Mouse (Mus musculus) lung, embryonic 14.5 days (tissue): ENCODE results near the gene Cdiptos. TPM values are rescaled to one million over a fixed set of nuclear protein-coding genes. Genes with fewer than 3 reads are reported as not detected.

Source experiments
- ATAC-seq: fragments of 200-750 bp; cut with Nextera tagmentation; 2 replicates; pipeline ENCODE4 v1.8.0; 2017; ENCODE audit warnings: mild to moderate bottlenecking, moderate TSS enrichment, moderate library complexity; ENCODE audit not compliant: insufficient read depth
- DNase-seq: peaks from one replicate; pipeline ENCODE4 v3.0.0-alpha.2; 2015
- H3K27ac ChIP-seq: fragments of 300-500 bp; sonication (generic); 2 replicates; pipeline ENCODE4 v1.5.1; 2014; ENCODE audit warnings: low read depth, mild to moderate bottlenecking, moderate library complexity
- H3K27me3 ChIP-seq: fragments of 300-500 bp; sonication (generic); 2 replicates; pipeline ENCODE4 v1.6.1; 2014; ENCODE audit warnings: low read length, control low read depth; ENCODE audit not compliant: insufficient read depth
- H3K36me3 ChIP-seq: fragments of 300-500 bp; sonication (generic); 2 replicates; pipeline ENCODE4 v1.6.1; 2014; ENCODE audit warnings: control low read depth; ENCODE audit not compliant: insufficient read depth
- H3K4me1 ChIP-seq: fragments of 300-500 bp; sonication (generic); 2 replicates; pipeline ENCODE4 v1.6.1; 2014; ENCODE audit warnings: antibody characterized with exemption, control low read depth; ENCODE audit not compliant: insufficient read depth
- H3K4me2 ChIP-seq: fragments of 300-500 bp; sonication (generic); 2 replicates; pipeline ENCODE4 v1.6.1; 2014; ENCODE audit warnings: mild to moderate bottlenecking
- H3K4me3 ChIP-seq: fragments of 300-500 bp; sonication (generic); 2 replicates; pipeline ENCODE4 v1.5.1; 2014; ENCODE audit warnings: low read depth, low read length
- H3K9ac ChIP-seq: fragments of 300-500 bp; sonication (generic); 2 replicates; pipeline ENCODE4 v1.6.1; 2014
- H3K9me3 ChIP-seq: fragments of 300-500 bp; sonication (generic); 2 replicates; pipeline ENCODE4 v1.6.1; 2016; ENCODE audit warnings: low read depth, low read length, control low read depth
- CTCF ChIP-seq: IDR thresholded peaks from 2 replicates; pipeline ENCODE4 v1.5.1; 2016; ENCODE audit warnings: antibody characterized with exemption, low read depth
- WGBS: fragments of 180-500 bp; shearing (Covaris S2); extraction: QIAGEN DNeasy Blood & Tissue Kit; methylation state at CpG from one replicate; pipeline ENCODE4 v1.1.7; 2014; 5-methylcytosine and 5-hydroxymethylcytosine counted together
- polyA plus RNA-seq: library from polyadenylated mRNA; unstranded; fragments of >200 nt; fragmentation: Nextera tagmentation; extraction: Ambion mirVana; gene quantifications from 2 replicates; pipeline ENCODE4 v1.2.1, GENCODE M21; 2014

Gene Cdiptos
- polyA plus RNA-seq, 1 experiment from 2014 or later: 1.5 TPM

DNA sequence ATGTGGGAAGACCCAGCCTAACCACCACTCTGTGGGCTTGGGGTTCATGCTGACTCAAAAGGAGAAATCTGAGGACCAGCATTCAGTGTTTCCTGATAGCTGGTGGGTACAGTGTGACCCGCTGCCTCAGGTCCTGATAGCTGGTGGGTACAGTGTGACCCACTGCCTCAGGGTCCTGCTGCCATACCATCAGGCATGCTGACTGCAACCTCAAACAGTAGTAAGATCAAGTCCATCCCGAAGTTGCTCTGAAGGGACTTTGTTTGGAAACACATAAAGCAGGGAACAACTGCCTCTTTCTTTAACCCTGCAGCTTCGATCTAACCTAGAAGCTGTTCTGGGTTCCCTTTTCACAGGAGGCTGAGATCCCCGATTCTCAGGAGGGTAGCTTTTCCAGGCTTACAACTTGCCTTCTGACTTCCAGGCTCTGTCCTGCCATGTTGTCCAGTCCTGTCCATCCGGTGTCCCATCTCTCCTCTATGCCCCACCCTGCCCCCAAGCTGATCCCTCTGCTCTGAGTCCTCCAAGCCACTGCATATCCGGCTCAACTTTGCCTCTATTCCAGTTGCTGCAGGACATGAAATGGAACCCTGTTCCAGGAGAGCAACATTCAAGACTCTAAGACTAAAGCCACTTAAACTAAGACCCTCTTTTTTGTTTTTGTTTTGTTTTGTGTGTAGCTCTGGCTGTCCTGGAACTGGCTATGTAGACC is 31.6 kb upstream of the Cdiptos start:
- no peak for TF ChIP-seq CTCF
- ATAC-seq: no peak
- Histone ChIP-seq H3K27ac (no peak overlapping the region), H3K27me3 (no peaks in the 10 kb centered on the region), H3K9ac (no peak overlapping the region), H3K4me1 (no peaks in the 10 kb centered on the region), H3K4me3 (no peak overlapping the region), H3K9me3 (no peaks in the 10 kb centered on the region), H3K36me3 (peaks cover 7% of the 10 kb centered on the region; the same call in 1 of the 2 replicates), H3K4me2 (no peak overlapping the region)
- WGBS: 75% methylated on average over 6 of the region's 6 CpGs
- no peak for DNase-seq

DNA sequence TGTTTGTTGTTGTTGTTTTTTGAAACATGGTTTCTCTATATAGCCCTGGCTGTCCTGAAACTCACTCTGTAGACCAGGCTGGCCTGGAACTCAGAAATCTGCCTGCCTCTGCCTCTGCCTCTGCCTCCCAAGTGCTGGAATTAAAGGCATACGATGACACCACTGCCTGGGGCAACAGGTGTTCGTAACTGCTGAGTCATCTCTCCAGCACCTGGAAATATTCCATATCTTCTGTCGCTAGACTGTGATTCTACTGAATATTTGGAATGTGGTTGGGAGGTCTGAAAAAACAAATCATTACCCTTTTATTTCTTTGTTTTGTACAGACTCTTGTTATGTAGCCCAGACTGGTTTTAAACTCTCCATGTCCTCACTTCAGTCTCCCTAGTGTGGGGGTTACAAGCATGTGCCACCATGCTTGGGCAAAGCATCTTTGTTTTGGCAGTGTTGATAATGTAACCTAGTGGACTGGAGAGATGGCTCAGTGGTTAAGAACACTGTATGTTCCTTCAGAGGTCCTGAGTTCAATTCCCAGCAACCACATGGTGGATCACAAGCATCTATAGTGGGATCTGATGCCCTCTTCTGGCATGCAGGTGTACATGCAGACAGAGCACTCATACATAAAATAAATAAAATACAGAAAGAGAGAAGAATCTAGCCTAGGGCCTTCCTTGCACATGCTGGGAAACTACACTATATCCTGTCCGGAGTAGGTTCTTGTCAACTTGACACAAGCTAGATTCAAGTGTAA is 28.4 kb upstream of the Cdiptos start:
- TF ChIP-seq CTCF: peak; percentile 26
- 76% methylated on average over 4 of the region's 4 CpGs for WGBS
- DNase-seq (no peak), ATAC-seq (no peak)
- H3K27me3 ChIP-seq: no peaks in the 10 kb centered on the region
- no peaks in the 10 kb centered on the region for H3K36me3 ChIP-seq
- no peaks in the 10 kb centered on the region for H3K9me3 ChIP-seq
- no peak overlapping the region for H3K9ac ChIP-seq
- no peak overlapping the region for H3K4me2 ChIP-seq
- H3K4me3 ChIP-seq: no peak overlapping the region
- no peak overlapping the region for H3K27ac ChIP-seq
- no peaks in the 10 kb centered on the region for H3K4me1 ChIP-seq

DNA sequence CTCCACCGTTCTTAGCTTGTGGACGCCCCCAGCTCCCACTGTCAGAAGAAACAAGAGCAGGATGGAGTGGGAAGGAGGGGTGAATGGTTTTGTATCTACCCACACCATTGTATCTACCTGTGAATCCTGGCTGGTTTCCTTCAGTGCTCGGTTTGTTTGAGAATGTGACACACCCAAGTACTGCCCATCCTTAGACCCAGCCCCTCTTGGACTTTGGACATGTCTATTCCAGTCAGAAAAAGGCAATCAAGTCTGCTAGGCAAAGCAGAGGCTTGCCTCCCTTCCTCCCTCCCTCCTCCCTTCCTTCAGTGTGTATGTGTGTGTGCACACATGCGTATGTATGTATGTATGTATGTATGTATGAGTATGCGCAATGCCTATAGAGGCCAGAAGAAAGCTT is 27.7 kb upstream of the Cdiptos start:
- H3K4me1 ChIP-seq: no peaks in the 10 kb centered on the region
- H3K27ac ChIP-seq: no peak overlapping the region
- no peak for DNase-seq
- TF ChIP-seq CTCF: no peak
- no peak overlapping the region for H3K4me3 ChIP-seq
- no peak for ATAC-seq
- H3K4me2 ChIP-seq: no peak overlapping the region
- no peaks in the 10 kb centered on the region for H3K9me3 ChIP-seq
- WGBS: 78% methylated on average over 5 of the region's 5 CpGs
- H3K36me3 ChIP-seq: no peaks in the 10 kb centered on the region
- H3K27me3 ChIP-seq: no peaks in the 10 kb centered on the region
- H3K9ac ChIP-seq: no peak overlapping the region

DNA sequence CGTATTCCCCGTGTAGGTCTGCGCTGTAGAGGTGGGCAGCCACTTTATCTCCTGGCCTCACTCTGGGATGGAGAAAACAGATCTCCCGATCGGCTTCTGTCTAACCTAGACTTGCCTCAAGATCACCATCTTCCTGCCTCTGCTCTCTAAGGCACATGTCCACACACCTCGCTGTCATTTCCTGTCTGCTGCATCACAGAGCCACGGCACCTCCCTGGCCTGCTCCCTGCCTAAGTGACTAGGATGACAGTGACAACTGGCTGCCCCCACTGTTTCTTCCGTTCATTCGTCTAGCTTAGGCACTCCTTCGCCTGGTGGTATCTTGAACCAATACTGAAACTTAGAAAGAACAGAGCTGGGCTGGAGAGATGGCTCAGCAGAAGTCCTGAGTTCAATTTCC is 23.7 kb upstream of the Cdiptos start:
- WGBS: 57% methylated on average over 10 of the region's 10 CpGs
- H3K9me3 ChIP-seq: no peaks in the 10 kb centered on the region
- no peaks in the 10 kb centered on the region for H3K27me3 ChIP-seq
- H3K9ac ChIP-seq: no peak overlapping the region
- DNase-seq: no peak
- no peak overlapping the region for H3K27ac ChIP-seq
- H3K4me3 ChIP-seq: no peak overlapping the region
- no peak for TF ChIP-seq CTCF
- H3K36me3 ChIP-seq: no peaks in the 10 kb centered on the region
- no peak for ATAC-seq
- H3K4me1 ChIP-seq: no peaks in the 10 kb centered on the region
- H3K4me2 ChIP-seq: no peak overlapping the region

DNA sequence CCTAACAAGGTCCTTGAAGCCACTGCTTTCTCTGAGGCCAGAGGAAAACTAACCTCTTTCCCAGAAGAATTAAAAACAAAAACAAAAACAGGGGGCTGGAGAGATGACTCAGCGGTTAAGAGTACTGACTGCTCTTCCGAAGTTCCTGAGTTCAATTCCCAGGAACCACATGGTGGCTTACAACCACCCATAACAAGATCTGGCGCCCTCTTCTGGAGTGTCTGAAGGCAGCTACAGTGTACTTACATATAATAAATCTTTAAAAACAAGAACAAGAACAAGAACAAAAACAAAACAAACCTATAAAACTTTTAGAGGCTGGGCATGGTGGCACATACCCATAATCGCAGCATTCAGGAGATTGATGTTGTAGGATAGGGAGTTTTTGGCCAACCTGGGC is 20.6 kb upstream of the Cdiptos start:
- 85% methylated on average over 4 of the region's 4 CpGs for WGBS
- no peaks in the 10 kb centered on the region for H3K4me1 ChIP-seq
- no peaks in the 10 kb centered on the region for H3K9me3 ChIP-seq
- no peaks in the 10 kb centered on the region for H3K27me3 ChIP-seq
- no peak overlapping the region for H3K4me3 ChIP-seq
- H3K4me2 ChIP-seq: no peak overlapping the region
- H3K9ac ChIP-seq: no peak overlapping the region
- H3K27ac ChIP-seq: no peak overlapping the region
- H3K36me3 ChIP-seq: no peaks in the 10 kb centered on the region
- DNase-seq (no peak), ATAC-seq (no peak)
- peak; percentile 8; the same call in 1 of the 2 replicates for TF ChIP-seq CTCF

DNA sequence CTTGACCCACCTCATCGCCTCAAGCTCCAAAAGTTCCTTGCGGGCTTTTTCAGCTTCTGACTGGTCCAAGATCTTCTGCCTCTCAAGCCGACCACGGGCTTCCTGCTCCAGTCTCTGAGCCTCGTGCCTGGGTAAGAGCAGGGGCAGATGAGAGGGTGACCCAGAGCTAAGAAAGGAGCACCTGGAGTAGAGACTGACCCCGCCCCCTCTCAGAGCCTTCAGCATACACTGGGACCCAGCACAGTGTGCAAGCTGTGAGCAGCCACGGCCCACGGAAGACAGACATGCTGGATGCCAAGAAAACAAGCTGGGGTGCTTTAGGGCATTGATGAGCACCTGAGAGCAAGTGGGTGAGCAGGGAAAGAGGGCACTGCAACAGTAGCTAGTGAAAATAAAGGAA is 12.9 kb upstream of the Cdiptos start:
- H3K27me3 ChIP-seq: no peaks in the 10 kb centered on the region
- H3K4me2 ChIP-seq: no peak overlapping the region
- no peaks in the 10 kb centered on the region for H3K9me3 ChIP-seq
- no peak overlapping the region for H3K9ac ChIP-seq
- no peaks in the 10 kb centered on the region for H3K4me1 ChIP-seq
- H3K27ac ChIP-seq: no peak overlapping the region
- ATAC-seq (no peak), DNase-seq (no peak)
- no peak for TF ChIP-seq CTCF
- WGBS: 55% methylated on average over 8 of the region's 8 CpGs
- H3K4me3 ChIP-seq: no peak overlapping the region
- no peaks in the 10 kb centered on the region for H3K36me3 ChIP-seq

DNA sequence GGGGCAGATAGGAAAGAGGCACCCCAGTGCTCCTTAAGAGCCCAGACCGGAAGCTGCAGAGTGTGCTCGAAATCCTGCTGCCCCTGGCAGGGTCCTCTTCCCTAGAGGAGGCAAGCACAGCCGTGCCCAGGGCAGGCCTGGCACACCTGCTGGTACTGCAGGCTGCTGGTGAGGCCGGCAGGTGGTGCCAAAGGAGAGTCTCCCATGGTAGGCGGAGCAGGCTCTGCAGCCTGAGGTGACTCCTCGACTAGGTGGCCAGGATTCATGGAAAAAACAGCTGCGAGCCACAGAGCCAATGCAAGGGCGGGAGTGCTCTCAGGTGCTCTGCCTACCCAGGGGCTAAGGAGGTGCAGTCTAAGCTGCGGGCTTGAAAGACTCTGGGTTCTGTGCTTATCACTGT is 10.4 kb upstream of the Cdiptos start:
- TF ChIP-seq CTCF: peak; percentile 73
- Histone ChIP-seq H3K4me2 (no peak overlapping the region), H3K36me3 (no peaks in the 10 kb centered on the region), H3K9ac (no peak overlapping the region), H3K9me3 (no peaks in the 10 kb centered on the region), H3K4me1 (no peaks in the 10 kb centered on the region), H3K27me3 (no peaks in the 10 kb centered on the region), H3K4me3 (no peak overlapping the region), H3K27ac (no peak overlapping the region)
- DNase-seq: peak; percentile 60
- WGBS: 31% methylated on average over 9 of the region's 9 CpGs
- ATAC-seq: no peak
